Mouse (Mus musculus) hindbrain, embryonic 11.5 days (tissue): ENCODE data around the gene Stx8. TPM values are rescaled to one million over a fixed set of nuclear protein-coding genes. Genes with fewer than 3 reads are reported as not detected.

ENCODE experiments used
- ATAC-seq: fragments of 200-750 bp; cut with Nextera tagmentation; 2 replicates; pipeline ENCODE4 v1.8.0; 2017; ENCODE audit warnings: mild to moderate bottlenecking, moderate TSS enrichment, moderate library complexity; ENCODE audit not compliant: low FRiP score
- DNase-seq: peaks from one replicate; pipeline ENCODE4 v3.0.0-alpha.2; 2015; ENCODE audit warnings: low spot score
- H3K27ac ChIP-seq: fragments of 300-500 bp; sonication (generic); 2 replicates; pipeline ENCODE4 v1.5.1; 2014; ENCODE audit warnings: mild to moderate bottlenecking, low read depth, low read length
- H3K27me3 ChIP-seq: fragments of 300-500 bp; sonication (generic); 2 replicates; pipeline ENCODE4 v1.6.1; 2014; ENCODE audit warnings: mild to moderate bottlenecking, low read length, moderate library complexity, mixed read lengths; ENCODE audit not compliant: control insufficient read depth, insufficient read depth
- H3K36me3 ChIP-seq: fragments of 300-500 bp; sonication (generic); 2 replicates; pipeline ENCODE4 v1.6.1; 2014; ENCODE audit warnings: mild to moderate bottlenecking, low read length, moderate library complexity, mixed read lengths; ENCODE audit not compliant: control insufficient read depth, insufficient read depth
- H3K4me1 ChIP-seq: fragments of 300-500 bp; sonication (generic); replicated peaks from 2 replicates; pipeline ENCODE4 v1.6.1; 2014; ENCODE audit warnings: low read length, mixed read lengths; ENCODE audit not compliant: control insufficient read depth, insufficient read depth
- H3K4me2 ChIP-seq: fragments of 300-500 bp; sonication (generic); replicated peaks from 2 replicates; pipeline ENCODE4 v1.6.1; 2014; ENCODE audit warnings: mild to moderate bottlenecking, low read depth, low read length
- H3K4me3 ChIP-seq: fragments of 300-500 bp; sonication (generic); 2 replicates; pipeline ENCODE4 v1.5.1; 2014; ENCODE audit warnings: low read depth, low read length
- H3K9ac ChIP-seq: fragments of 300-500 bp; sonication (generic); 2 replicates; pipeline ENCODE4 v1.6.1; 2014; ENCODE audit warnings: low read depth, low read length
- H3K9me3 ChIP-seq: fragments of 300-500 bp; sonication (generic); 2 replicates; pipeline ENCODE4 v1.6.1; 2016; ENCODE audit warnings: low read length; ENCODE audit not compliant: control insufficient read depth
- WGBS: fragments of 180-500 bp; shearing (Covaris S2); extraction: QIAGEN DNeasy Blood & Tissue Kit; methylation state at CpG from one replicate; pipeline ENCODE4 v1.1.7; 2014; 5-methylcytosine and 5-hydroxymethylcytosine counted together
- polyA plus RNA-seq: library from polyadenylated mRNA; unstranded; fragments of >200 nt; fragmentation: Nextera tagmentation; extraction: Ambion mirVana; gene quantifications from 2 replicates; pipeline ENCODE4 v1.2.1, GENCODE M21; 2014

Stx8 gene
- polyA plus RNA-seq, 1 experiment from 2014 or later: 63.0 TPM

DNA sequence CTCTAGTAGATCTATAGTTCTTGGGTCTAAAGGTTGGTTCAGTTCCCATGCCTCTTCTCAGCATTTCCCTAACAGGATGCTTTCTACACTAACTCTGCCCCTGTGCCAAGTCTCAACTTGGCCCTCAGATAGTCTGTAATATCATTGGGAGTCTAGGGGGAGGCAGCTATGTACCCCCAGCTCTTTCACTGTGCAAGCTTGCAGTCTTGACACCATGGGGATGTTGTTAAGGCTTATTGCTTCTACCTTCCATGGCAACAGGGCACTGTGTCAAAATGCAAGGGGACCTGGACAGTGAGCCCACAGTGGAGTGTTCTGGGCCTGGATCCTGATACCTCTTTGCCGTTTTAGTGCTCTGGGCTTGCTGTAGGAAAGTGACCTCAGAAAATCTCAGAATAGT is 135.6 kb downstream of the Stx8 start:
- 100% methylated on average over 1 of the region's 1 CpGs for WGBS
- H3K9me3 ChIP-seq: no peaks in the 10 kb centered on the region

DNA sequence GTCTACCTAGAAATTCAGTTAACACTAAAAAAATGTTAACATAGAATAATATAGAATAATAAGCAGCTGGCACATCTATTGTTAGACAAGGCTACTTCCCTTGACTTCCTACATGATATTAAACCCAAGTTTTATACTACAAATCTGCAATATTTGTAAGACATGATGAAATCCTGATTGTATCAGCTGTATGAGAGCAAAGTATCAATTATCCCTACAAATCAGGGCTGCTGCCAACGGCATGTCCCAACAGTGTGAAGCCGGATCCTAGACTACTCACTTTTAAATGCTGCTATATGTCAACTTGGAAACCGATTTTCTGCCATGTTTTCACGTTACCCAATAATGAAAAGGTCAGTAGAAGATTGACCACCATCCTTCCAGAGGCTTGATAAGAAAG is 137.5 kb downstream of the Stx8 start:
- Histone ChIP-seq H3K36me3 (no peaks in the 10 kb centered on the region), H3K9me3 (no peaks in the 10 kb centered on the region), H3K27ac (no peak overlapping the region), H3K9ac (no peak overlapping the region), H3K4me1 (no peaks in the 10 kb centered on the region), H3K27me3 (no peaks in the 10 kb centered on the region), H3K4me3 (no peak overlapping the region), H3K4me2 (no peak overlapping the region)
- no peak for DNase-seq
- ATAC-seq: no peak
- WGBS: 86% methylated on average over 4 of the region's 4 CpGs

More for the DNA sequence above, 135.6 kb downstream of the Stx8 start:
- H3K27ac ChIP-seq: no peak overlapping the region
- DNase-seq (no peak), ATAC-seq (no peak)
- no peak overlapping the region for H3K9ac ChIP-seq
- no peaks in the 10 kb centered on the region for H3K4me1 ChIP-seq
- no peak overlapping the region for H3K4me3 ChIP-seq
- no peaks in the 10 kb centered on the region for H3K36me3 ChIP-seq
- H3K27me3 ChIP-seq: no peaks in the 10 kb centered on the region
- H3K4me2 ChIP-seq: no peak overlapping the region

DNA sequence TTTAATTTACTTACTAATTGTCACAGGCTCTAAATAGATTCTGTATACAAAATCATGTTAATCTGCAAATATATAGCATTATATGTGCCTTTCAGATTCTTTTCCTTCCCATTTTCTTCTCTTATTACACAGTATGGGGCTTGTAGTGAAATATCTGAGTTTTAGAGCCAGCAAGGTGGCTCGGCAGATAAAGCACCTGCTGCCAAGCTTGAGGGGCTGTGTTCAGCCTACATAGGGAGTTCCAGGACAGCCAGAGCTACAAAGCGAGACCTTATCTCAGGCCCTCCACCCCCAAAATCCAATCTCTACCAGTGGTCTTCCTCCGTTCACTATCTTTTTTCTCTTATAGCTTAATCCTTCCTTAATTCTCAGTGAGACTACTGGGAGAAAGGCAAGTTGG is 140.1 kb downstream of the Stx8 start:
- no peaks in the 10 kb centered on the region for H3K36me3 ChIP-seq
- H3K9me3 ChIP-seq: no peaks in the 10 kb centered on the region
- H3K27me3 ChIP-seq: no peaks in the 10 kb centered on the region
- DNase-seq (no peak), ATAC-seq (no peak)
- no peak overlapping the region for H3K4me3 ChIP-seq
- H3K4me1 ChIP-seq: no peaks in the 10 kb centered on the region
- no peak overlapping the region for H3K27ac ChIP-seq
- WGBS: 93% methylated on average over 3 of the region's 3 CpGs
- H3K9ac ChIP-seq: no peak overlapping the region
- no peak overlapping the region for H3K4me2 ChIP-seq

DNA sequence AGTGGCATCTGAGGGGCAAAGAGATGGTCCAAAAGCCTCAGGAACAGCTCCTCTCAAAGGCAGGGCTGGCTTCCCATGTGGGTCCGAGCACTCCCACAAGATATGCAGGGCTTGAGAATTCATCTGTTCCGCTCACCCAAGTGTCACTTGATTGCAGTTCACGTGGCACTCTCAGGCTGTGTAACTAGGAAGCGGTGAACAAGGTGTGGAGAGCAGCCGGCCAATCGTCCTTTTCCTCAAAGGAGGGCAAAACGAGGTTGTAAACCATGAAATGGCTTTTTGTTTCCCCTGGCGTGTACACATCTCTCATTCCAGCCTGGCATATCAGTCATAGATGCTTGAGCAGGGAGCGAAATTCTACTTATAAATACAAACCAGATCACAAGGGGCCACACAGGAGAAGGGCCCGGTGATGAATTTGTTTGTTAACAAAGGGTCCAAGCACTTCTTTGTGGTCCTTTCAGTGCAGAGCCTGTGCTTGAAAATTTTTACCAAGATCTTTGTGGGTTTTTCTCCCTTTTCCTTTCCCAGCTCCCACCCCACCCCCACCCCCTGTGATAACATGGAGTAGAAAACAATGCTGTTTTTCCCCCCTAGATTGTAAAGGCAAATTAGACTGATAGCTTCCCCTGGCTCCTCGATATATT is 147.6 kb downstream of the Stx8 start:
- 28% methylated on average over 11 of the region's 11 CpGs for WGBS
- Histone ChIP-seq H3K27me3 (0 out of 2 replicates have a peak, but pooled peaks cover 2% of the 10 kb centered on the region), H3K4me2 (no peak overlapping the region), H3K36me3 (no peaks in the 10 kb centered on the region), H3K4me1 (peaks cover 5% of the 10 kb centered on the region), H3K9ac (0 out of 2 replicates have a peak overlapping the region, but pooled peaks have one; percentile 19), H3K4me3 (no peak overlapping the region), H3K27ac (no peak overlapping the region; the same call in 1 of the 2 replicates), H3K9me3 (no peaks in the 10 kb centered on the region)
- ATAC-seq (no peak), DNase-seq (peak; percentile 38)

DNA sequence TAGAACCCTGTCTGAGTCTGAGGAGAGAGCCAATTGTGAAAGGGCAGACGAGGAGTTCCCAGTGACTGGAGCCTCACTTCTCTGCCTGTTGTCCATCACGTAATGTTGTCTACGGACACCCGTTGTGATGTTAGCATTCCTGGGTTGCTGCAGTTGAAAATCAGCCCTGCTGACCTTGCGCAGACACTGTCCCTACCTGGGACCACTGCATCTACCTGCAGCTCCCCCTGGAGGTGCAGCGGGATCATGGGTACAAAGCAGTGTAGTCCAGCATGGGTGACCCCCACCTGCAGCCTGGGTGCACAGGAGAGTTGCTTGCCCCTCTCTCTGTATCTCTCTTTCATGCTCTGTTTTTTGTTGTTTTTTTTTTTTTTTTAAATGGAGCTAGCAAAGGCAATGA is 148.2 kb downstream of the Stx8 start:
- H3K9ac ChIP-seq: 0 out of 2 replicates have a peak overlapping the region, but pooled peaks have one; percentile 19
- H3K4me3 ChIP-seq: no peak overlapping the region
- ATAC-seq (no peak), DNase-seq (peak; percentile 22)
- H3K36me3 ChIP-seq: no peaks in the 10 kb centered on the region
- 0 out of 2 replicates have a peak overlapping the region, but pooled peaks have one; percentile 11 for H3K4me2 ChIP-seq
- peaks cover 5% of the 10 kb centered on the region for H3K4me1 ChIP-seq
- H3K9me3 ChIP-seq: no peaks in the 10 kb centered on the region
- WGBS: 17% methylated on average over 6 of the region's 6 CpGs
- H3K27me3 ChIP-seq: 0 out of 2 replicates have a peak, but pooled peaks cover 2% of the 10 kb centered on the region
- no peak overlapping the region; the same call in 1 of the 2 replicates for H3K27ac ChIP-seq

GRCm38 (mm10) chr11:68116157-68116556 is 150.2 kb downstream of the Stx8 start:
- WGBS: 64% methylated on average over 4 of the region's 4 CpGs

DNA sequence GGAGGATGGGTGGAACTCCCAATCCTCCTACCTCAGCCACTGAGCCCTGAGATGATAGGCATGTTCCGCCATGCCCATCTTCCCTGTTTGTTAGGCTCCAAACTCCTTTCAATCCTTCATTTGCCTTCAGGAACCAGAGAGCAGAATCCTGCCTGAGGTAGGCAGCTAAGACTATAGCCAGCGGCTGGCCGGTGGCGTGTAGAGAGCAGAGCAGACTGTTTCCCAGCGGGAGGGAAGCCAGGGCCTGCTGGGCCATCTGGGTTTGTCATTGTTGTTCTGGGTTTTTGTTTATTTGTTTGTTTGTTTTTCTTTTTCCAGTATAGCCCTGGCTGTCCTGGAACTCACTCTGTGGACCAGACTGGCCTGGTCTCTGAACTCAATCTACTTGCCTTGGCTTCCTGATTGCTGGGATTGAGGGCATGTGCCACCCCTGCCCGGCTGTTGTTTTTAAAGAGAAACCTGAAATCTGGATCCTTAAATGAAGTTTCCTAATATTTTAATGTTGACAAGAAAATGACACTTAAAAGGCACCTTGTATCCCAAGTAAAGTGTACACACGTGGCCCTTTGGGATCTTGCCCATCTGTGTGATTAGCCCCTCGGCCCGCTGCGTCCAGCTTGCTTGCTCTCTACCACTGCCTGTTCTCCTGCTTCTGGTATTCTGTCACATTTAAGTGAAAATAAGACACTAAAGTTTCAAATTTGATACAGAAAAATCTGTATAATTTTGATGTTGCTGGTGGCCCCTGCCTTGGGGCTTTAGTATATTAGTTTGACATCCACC is 152.1 kb downstream of the Stx8 start:
- no peak overlapping the region for H3K4me2 ChIP-seq
- WGBS: 81% methylated on average over 10 of the region's 10 CpGs
- H3K4me3 ChIP-seq: no peak overlapping the region
- no peak for DNase-seq
- H3K36me3 ChIP-seq: no peaks in the 10 kb centered on the region
- no peaks in the 10 kb centered on the region for H3K9me3 ChIP-seq
- peaks cover 11% of the 10 kb centered on the region for H3K4me1 ChIP-seq
- no peak overlapping the region for H3K27ac ChIP-seq
- no peak for ATAC-seq
- H3K9ac ChIP-seq: no peak overlapping the region
- 0 out of 2 replicates have a peak, but pooled peaks cover 2% of the 10 kb centered on the region for H3K27me3 ChIP-seq

More at GRCm38 (mm10) chr11:68116157-68116556, 150.2 kb downstream of the Stx8 start:
- Histone ChIP-seq H3K27me3 (0 out of 2 replicates have a peak, but pooled peaks cover 2% of the 10 kb centered on the region), H3K9ac (no peak overlapping the region), H3K36me3 (no peaks in the 10 kb centered on the region), H3K4me2 (no peak overlapping the region), H3K4me1 (peaks cover 8% of the 10 kb centered on the region), H3K27ac (no peak overlapping the region), H3K4me3 (no peak overlapping the region), H3K9me3 (no peaks in the 10 kb centered on the region)
- no peak for ATAC-seq
- no peak for DNase-seq

DNA sequence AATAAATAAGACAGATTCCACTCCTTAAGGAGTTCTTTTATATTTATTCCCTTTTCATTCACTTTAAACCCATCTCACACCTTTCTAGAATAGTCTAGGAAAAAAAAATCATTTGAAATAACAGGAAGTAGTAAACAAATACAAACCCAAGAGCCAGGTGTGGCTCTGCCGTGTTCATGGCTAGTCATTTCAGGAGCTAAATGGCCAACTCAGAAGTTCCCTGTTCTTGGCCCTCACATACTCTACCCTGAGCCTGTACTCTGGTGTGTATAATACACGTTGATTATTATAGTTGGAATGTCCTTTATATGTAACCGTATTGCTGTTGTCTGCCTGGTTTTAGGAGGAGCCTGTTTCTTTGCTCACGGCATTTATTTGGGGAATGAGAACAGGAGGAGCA is 152.7 kb downstream of the Stx8 start:
- H3K4me2 ChIP-seq: no peak overlapping the region
- no peaks in the 10 kb centered on the region for H3K36me3 ChIP-seq
- ATAC-seq (no peak), DNase-seq (no peak)
- WGBS: 91% methylated on average over 4 of the region's 4 CpGs
- H3K27ac ChIP-seq: no peak overlapping the region
- no peaks in the 10 kb centered on the region for H3K9me3 ChIP-seq
- H3K9ac ChIP-seq: no peak overlapping the region
- H3K4me3 ChIP-seq: no peak overlapping the region
- peaks cover 8% of the 10 kb centered on the region for H3K4me1 ChIP-seq
- 0 out of 2 replicates have a peak, but pooled peaks cover 2% of the 10 kb centered on the region for H3K27me3 ChIP-seq
